Mouse (Mus musculus) hindbrain, embryonic 16.5 days (tissue): ENCODE results near the gene Olfr790. TPM values are rescaled to one million over a fixed set of nuclear protein-coding genes. Genes with fewer than 3 reads are reported as not detected.

ENCODE experiments used
- polyA plus RNA-seq: library from polyadenylated mRNA; unstranded; fragments of >200 nt; fragmentation: Nextera tagmentation; extraction: Ambion mirVana; gene quantifications from 2 replicates; pipeline ENCODE4 v1.2.1, GENCODE M21; 2015

The Olfr790 gene
- polyA plus RNA-seq, 1 experiment from 2014 or later, result not detected

Other genes starting within 250 kb of the Olfr790 start
- not detected in 2 replicates for gene Olfr776, start 239.4 kb upstream of the Olfr790 start, polyA plus RNA-seq
- gene Olfr777, start 227.0 kb upstream of the Olfr790 start, polyA plus RNA-seq, result not detected in 2 replicates
- gene Olfr780, start 180.4 kb upstream of the Olfr790 start, polyA plus RNA-seq, result not detected in 2 replicates
- gene Olfr781, start 169.6 kb upstream of the Olfr790 start, polyA plus RNA-seq, result not detected in 2 replicates
- gene Olfr782, start 149.6 kb upstream of the Olfr790 start, polyA plus RNA-seq, result not detected in 2 replicates
- 0.07 and 0.15 TPM in 2 replicates for gene Olfr784, start 114.4 kb upstream of the Olfr790 start, polyA plus RNA-seq
- gene Olfr785, start 93.1 kb upstream of the Olfr790 start, polyA plus RNA-seq, result not detected in 2 replicates
- gene Olfr786, start 71.2 kb upstream of the Olfr790 start, polyA plus RNA-seq, result not detected in 2 replicates
- gene Olfr787, start 36.6 kb upstream of the Olfr790 start, polyA plus RNA-seq, result not detected in 2 replicates
- gene Olfr788, start 27.5 kb upstream of the Olfr790 start, polyA plus RNA-seq, result not detected in 2 replicates
- not detected in 2 replicates for gene Olfr789, start 13.7 kb upstream of the Olfr790 start, polyA plus RNA-seq
- not detected in 2 replicates for gene Olfr791, start 23.3 kb downstream of the Olfr790 start, polyA plus RNA-seq
- not detected in 2 replicates for gene Olfr792, start 40.7 kb downstream of the Olfr790 start, polyA plus RNA-seq
- gene Olfr794, start 69.2 kb downstream of the Olfr790 start, polyA plus RNA-seq, result not detected in 2 replicates
- gene Olfr796, start 114.1 kb downstream of the Olfr790 start, polyA plus RNA-seq, result not detected in 2 replicates
- gene Olfr798, start 129.4 kb downstream of the Olfr790 start, polyA plus RNA-seq, result not detected in 2 replicates
- gene Olfr799, start 139.0 kb downstream of the Olfr790 start, polyA plus RNA-seq, result not detected in 2 replicates
- gene Olfr800, start 159.2 kb downstream of the Olfr790 start, polyA plus RNA-seq, result not detected in 2 replicates
- not detected in 2 replicates for gene Olfr801, start 175.4 kb downstream of the Olfr790 start, polyA plus RNA-seq
- 0.02 TPM in 1 of 2 replicates, not detected in the other for gene Olfr802, start 189.7 kb downstream of the Olfr790 start, polyA plus RNA-seq
- gene Olfr803, start 195.8 kb downstream of the Olfr790 start, polyA plus RNA-seq, result not detected in 2 replicates
- gene Olfr804, start 204.7 kb downstream of the Olfr790 start, polyA plus RNA-seq, result not detected in 2 replicates
- gene Olfr805, start 230.9 kb downstream of the Olfr790 start, polyA plus RNA-seq, result not detected in 2 replicates
- gene Olfr806, start 243.4 kb downstream of the Olfr790 start, polyA plus RNA-seq, result not detected in 2 replicates